Mouse (Mus musculus) hindbrain, embryonic 16.5 days (tissue): ENCODE data around the gene Gm2916. TPM values are rescaled to one million over a fixed set of nuclear protein-coding genes. Genes with fewer than 3 reads are reported as not detected.
"Not testable (repeated sequence)": the region's sequence is repeated elsewhere in the genome, so short reads cannot be mapped to it uniquely, and the experiment has no call there.

Experiments
- ATAC-seq: fragments of 200-750 bp; cut with Nextera tagmentation; 2 replicates; pipeline ENCODE4 v1.8.0; 2017; ENCODE audit warnings: moderate TSS enrichment, moderate library complexity
- H3K27ac ChIP-seq: fragments of 300-500 bp; sonication (generic); 2 replicates; pipeline ENCODE4 v1.5.1; 2014; ENCODE audit warnings: low read depth, mild to moderate bottlenecking, control low read depth, low read length, moderate library complexity
- H3K27me3 ChIP-seq: fragments of 300-500 bp; sonication (generic); replicated peaks from 2 replicates; pipeline ENCODE4 v1.6.1; 2014; ENCODE audit warnings: low read length; ENCODE audit not compliant: control insufficient read depth, insufficient read depth
- H3K36me3 ChIP-seq: fragments of 300-500 bp; sonication (generic); 2 replicates; pipeline ENCODE4 v1.6.1; 2014; ENCODE audit warnings: mild to moderate bottlenecking, low read length, moderate library complexity, mixed read lengths; ENCODE audit not compliant: control insufficient read depth, insufficient read depth
- H3K4me1 ChIP-seq: fragments of 300-500 bp; sonication (generic); 2 replicates; pipeline ENCODE4 v1.6.1; 2014; ENCODE audit warnings: low read depth, low read length; ENCODE audit not compliant: control insufficient read depth, insufficient read depth
- H3K4me2 ChIP-seq: fragments of 300-500 bp; sonication (generic); 2 replicates; pipeline ENCODE4 v1.6.1; 2014; ENCODE audit warnings: mild to moderate bottlenecking, low read length, control low read depth, moderate library complexity
- H3K4me3 ChIP-seq: fragments of 300-500 bp; sonication (generic); 2 replicates; pipeline ENCODE4 v1.5.1; 2014; ENCODE audit warnings: mild to moderate bottlenecking, low read length, control low read depth, moderate library complexity
- H3K9ac ChIP-seq: fragments of 300-500 bp; sonication (generic); 2 replicates; pipeline ENCODE4 v1.6.1; 2014; ENCODE audit warnings: low read depth, mild to moderate bottlenecking, control low read depth, low read length, moderate library complexity
- H3K9me3 ChIP-seq: fragments of 300-500 bp; sonication (generic); 2 replicates; pipeline ENCODE4 v1.6.1; 2014; ENCODE audit warnings: mild to moderate bottlenecking, low read length, moderate library complexity; ENCODE audit not compliant: control insufficient read depth
- WGBS: fragments of 180-500 bp; shearing (Covaris S2); extraction: QIAGEN DNeasy Blood & Tissue Kit; methylation state at CpG from one replicate; pipeline ENCODE4 v1.1.7; 2014; 5-methylcytosine and 5-hydroxymethylcytosine counted together
- polyA plus RNA-seq: library from polyadenylated mRNA; unstranded; fragments of >200 nt; fragmentation: Nextera tagmentation; extraction: Ambion mirVana; gene quantifications from 2 replicates; pipeline ENCODE4 v1.2.1, GENCODE M21; 2015

Gene Gm2916
- polyA plus RNA-seq, result not detected in 2 replicates

DNA sequence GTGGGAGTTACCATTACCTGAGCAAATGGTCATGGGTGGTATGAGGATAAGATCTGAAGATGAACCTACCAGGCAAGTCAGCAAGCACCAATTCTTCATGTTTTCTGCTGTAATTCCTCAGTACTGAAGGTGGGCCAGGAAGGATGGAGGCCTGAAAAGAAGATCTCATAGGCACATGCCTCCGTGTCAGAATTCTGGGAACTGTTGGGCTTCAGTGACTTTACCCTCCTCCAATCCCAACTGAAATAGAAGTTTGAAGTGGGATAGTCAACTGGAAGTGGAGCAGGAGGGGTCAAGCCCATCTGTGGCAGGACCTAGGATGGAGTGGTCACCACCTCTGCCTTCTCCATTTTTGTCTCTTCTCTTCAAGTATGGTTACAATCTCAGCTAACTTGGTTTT is at the start of gene Gm2916:
Gene Gm2916, plus strand, starts transcription at position 301 of the 400 bp plus-strand sequence.
- WGBS, result no CpG with 5 or more reads among the region's 1 CpGs
- H3K4me1 ChIP-seq, H3K36me3 ChIP-seq, H3K9ac ChIP-seq, H3K4me3 ChIP-seq, H3K27me3 ChIP-seq, H3K4me2 ChIP-seq, H3K27ac ChIP-seq, ATAC-seq, H3K9me3 ChIP-seq: not testable (repeated sequence)

DNA sequence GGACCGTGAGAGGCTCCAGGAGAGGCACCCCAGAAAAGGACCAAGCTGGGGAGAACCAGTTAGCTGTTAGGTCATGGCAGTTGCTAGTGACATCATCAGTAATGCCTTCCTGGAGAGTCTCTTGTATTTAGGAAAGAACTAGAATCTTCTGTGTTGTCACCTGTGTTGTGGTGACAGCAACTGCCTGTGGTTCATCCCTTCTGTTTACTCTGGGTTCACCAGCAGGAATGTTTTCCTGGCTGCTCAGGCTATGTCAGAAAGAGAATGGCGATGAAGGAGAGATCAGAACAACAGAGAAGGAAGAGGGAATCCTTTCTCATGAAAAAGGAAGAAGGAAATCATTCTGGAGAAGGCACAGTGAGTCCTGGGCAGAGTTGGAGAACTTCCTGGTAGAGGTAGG is 38.0 kb upstream of the Gm2916 start, which contains the start of gene Gm3033:
Gene Gm3033, plus strand, starts transcription at position 301 of the 400 bp plus-strand sequence.
- H3K27me3 ChIP-seq, H3K4me1 ChIP-seq, H3K27ac ChIP-seq, H3K4me3 ChIP-seq, H3K4me2 ChIP-seq, ATAC-seq, H3K9me3 ChIP-seq, H3K36me3 ChIP-seq, H3K9ac ChIP-seq: not testable (repeated sequence)
- WGBS, result no CpG with 5 or more reads among the region's 2 CpGs

DNA sequence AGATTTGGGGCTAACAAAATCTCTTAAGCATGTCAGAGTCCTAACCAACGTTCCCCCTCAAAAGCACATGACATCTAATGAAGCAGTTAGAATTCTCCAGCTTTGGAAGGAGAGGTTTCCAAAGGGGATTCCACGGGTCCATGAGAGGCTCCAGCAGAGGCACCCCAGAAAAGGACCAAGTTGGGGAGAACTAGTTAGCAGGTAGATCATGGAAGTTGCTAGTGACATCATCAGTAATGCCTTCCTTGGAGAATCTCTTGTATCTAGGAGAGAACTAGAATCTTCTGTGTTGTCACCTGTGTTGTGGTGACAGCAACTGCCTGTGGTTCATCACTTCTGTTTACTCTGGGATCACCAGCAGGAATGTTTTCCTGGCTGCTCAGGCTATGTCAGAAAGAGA is 47.5 kb downstream of the Gm2916 start, which contains the start of gene Gm3029:
Gene Gm3029, plus strand, starts transcription at position 301 of the 400 bp plus-strand sequence.
- not testable (repeated sequence) for H3K27ac ChIP-seq, H3K9me3 ChIP-seq, H3K9ac ChIP-seq, H3K4me1 ChIP-seq, H3K4me2 ChIP-seq, ATAC-seq, H3K27me3 ChIP-seq, H3K36me3 ChIP-seq, H3K4me3 ChIP-seq
- no CpG with 5 or more reads among the region's 2 CpGs for WGBS

DNA sequence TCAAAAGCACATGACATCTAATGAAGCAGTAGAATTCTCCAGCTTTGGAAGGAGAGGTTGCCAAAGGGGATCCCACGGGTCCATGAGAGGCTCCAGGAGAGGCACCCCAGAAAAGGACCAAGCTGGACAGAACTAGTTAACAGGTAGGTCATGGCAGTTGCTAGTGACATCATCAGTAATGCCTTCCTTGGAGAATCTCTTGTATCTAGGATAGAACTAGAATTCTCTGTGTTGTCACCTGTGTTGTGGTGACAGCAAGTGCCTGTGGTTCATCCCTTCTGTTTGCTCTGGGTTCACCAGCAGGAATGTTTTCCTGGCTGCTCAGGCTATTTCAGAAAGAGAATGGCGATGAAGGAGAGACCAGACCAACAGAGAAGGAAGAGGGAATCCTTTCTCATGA is 79.3 kb downstream of the Gm2916 start, which contains the start of gene Gm3095:
Gene Gm3095, plus strand, starts transcription at position 301 of the 400 bp plus-strand sequence.
- not testable (repeated sequence) for H3K4me2 ChIP-seq, ATAC-seq
- no CpG with 5 or more reads among the region's 2 CpGs for WGBS

More for the DNA sequence above, 79.3 kb downstream of the Gm2916 start, which contains the start of gene Gm3095:
- not testable (repeated sequence) for H3K9ac ChIP-seq, H3K4me1 ChIP-seq, H3K36me3 ChIP-seq, H3K27ac ChIP-seq, H3K9me3 ChIP-seq, H3K27me3 ChIP-seq, H3K4me3 ChIP-seq

Other genes starting within 250 kb of the Gm2916 start
- not detected in 2 replicates for gene Gm3012, start 249.7 kb upstream of the Gm2916 start, polyA plus RNA-seq
- gene Gm3020, start 232.1 kb upstream of the Gm2916 start, polyA plus RNA-seq, result 19.9 and 23.2 TPM in 2 replicates
- gene Gm3043, start 195.4 kb upstream of the Gm2916 start, polyA plus RNA-seq, result not detected in 2 replicates
- 5.9 TPM in 2 replicates for gene Gm3002, start 74.1 kb upstream of the Gm2916 start, polyA plus RNA-seq
- gene Gm3033, start 37.9 kb upstream of the Gm2916 start, polyA plus RNA-seq, result not detected in 2 replicates
- gene Gm3029, start 47.6 kb downstream of the Gm2916 start, polyA plus RNA-seq, result not detected in 2 replicates
- 1.7 TPM in 2 replicates for gene Gm3095, start 79.4 kb downstream of the Gm2916 start, polyA plus RNA-seq
- not detected in 2 replicates for gene Gm3099, start 114.2 kb downstream of the Gm2916 start, polyA plus RNA-seq
- 4.2 and 4.3 TPM in 2 replicates for gene Gm5796, start 139.8 kb downstream of the Gm2916 start, polyA plus RNA-seq
- not detected in 2 replicates for gene Gm3115, start 199.9 kb downstream of the Gm2916 start, polyA plus RNA-seq
- 4.3 and 6.0 TPM in 2 replicates for gene Gm8108, start 226.4 kb downstream of the Gm2916 start, polyA plus RNA-seq